Mouse (Mus musculus) liver, postnatal 0 days (tissue): Measurements from ENCODE around the gene Akt2. TPM values are rescaled to one million over a fixed set of nuclear protein-coding genes. Genes with fewer than 3 reads are reported as not detected.
"Not testable (repeated sequence)": the region's sequence is repeated elsewhere in the genome, so short reads cannot be mapped to it uniquely, and the experiment has no call there.

Experiments
- ATAC-seq: fragments of 200-750 bp; cut with Nextera tagmentation; 2 replicates; pipeline ENCODE4 v1.8.0; 2017; ENCODE audit warnings: mild to moderate bottlenecking, moderate library complexity
- DNase-seq: peaks from one replicate; pipeline ENCODE4 v3.0.0-alpha.2; 2016
- H3K27ac ChIP-seq: fragments of 300-500 bp; sonication (generic); 2 replicates; pipeline ENCODE4 v1.5.1; 2014; ENCODE audit warnings: antibody characterized with exemption, moderate library complexity, mild to moderate bottlenecking, low read depth
- H3K27me3 ChIP-seq: fragments of 300-500 bp; sonication (generic); 2 replicates; pipeline ENCODE4 v1.6.1; 2014; ENCODE audit warnings: low read length, control low read depth, mixed read lengths; ENCODE audit not compliant: insufficient read depth
- H3K36me3 ChIP-seq: fragments of 300-500 bp; sonication (generic); replicated peaks from 2 replicates; pipeline ENCODE4 v1.6.1; 2014; ENCODE audit warnings: mild to moderate bottlenecking, control low read depth, low read length, moderate library complexity, mixed read lengths; ENCODE audit not compliant: insufficient read depth
- H3K4me1 ChIP-seq: fragments of 300-500 bp; sonication (generic); 2 replicates; pipeline ENCODE4 v1.6.1; 2014; ENCODE audit warnings: antibody characterized with exemption, mild to moderate bottlenecking, control low read depth; ENCODE audit not compliant: insufficient read depth
- H3K4me2 ChIP-seq: fragments of 300-500 bp; sonication (generic); 2 replicates; pipeline ENCODE4 v1.6.1; 2014; ENCODE audit warnings: low read depth, mild to moderate bottlenecking, low read length, moderate library complexity, mixed read lengths
- H3K4me3 ChIP-seq: fragments of 300-500 bp; sonication (generic); 2 replicates; pipeline ENCODE4 v1.5.1; 2014; ENCODE audit warnings: low read depth, low read length
- H3K9ac ChIP-seq: fragments of 300-500 bp; sonication (generic); replicated peaks from 2 replicates; pipeline ENCODE4 v1.6.1; 2014; ENCODE audit warnings: mild to moderate bottlenecking, moderate library complexity
- H3K9me3 ChIP-seq: fragments of 300-500 bp; sonication (generic); 2 replicates; pipeline ENCODE4 v1.6.1; 2016; ENCODE audit warnings: mild to moderate bottlenecking, control low read depth, low read length, mixed read lengths
- CTCF ChIP-seq: sonication (generic); IDR thresholded peaks from 2 replicates; pipeline ENCODE4 v1.5.1; 2016; ENCODE audit warnings: antibody characterized with exemption, low read depth
- EP300 ChIP-seq: IDR thresholded peaks from 2 replicates; pipeline ENCODE4 v1.6.1; 2016; ENCODE audit warnings: antibody characterized with exemption, low read depth, mild to moderate bottlenecking
- WGBS: fragments of 180-500 bp; shearing (Covaris S2); extraction: QIAGEN DNeasy Blood & Tissue Kit; methylation state at CpG from one replicate; pipeline ENCODE4 v1.1.7; 2014; ENCODE audit not compliant: insufficient replicate concordance; 5-methylcytosine and 5-hydroxymethylcytosine counted together
- polyA plus RNA-seq: library from polyadenylated mRNA; unstranded; fragments of >200 nt; fragmentation: Nextera tagmentation; extraction: Ambion mirVana; gene quantifications from 2 replicates; pipeline ENCODE4 v1.2.1, GENCODE M21; 2015

Akt2 gene
- polyA plus RNA-seq, 1 experiment from 2014 or later, result 25.5 TPM

DNA sequence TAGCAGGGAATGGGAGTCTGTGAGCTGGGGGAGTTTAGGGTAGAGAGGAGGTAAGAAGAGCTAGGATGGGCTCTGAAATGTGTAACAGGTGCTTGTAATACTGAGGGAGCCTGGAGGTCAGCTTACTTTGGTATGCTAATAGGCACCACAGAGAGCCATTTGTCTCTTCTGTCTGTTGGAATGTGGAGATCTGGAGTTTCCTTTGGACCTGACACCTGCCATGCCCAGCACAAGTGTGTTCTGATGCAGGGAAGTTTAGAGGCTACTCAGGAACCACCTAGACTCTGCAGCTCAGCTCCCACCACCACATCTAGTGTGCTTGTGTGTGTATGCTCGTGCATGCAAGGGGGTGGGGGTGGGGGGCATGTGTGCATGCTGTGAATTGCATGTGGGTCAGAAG, 30.9 kb downstream of the Akt2 start:
- no peak for TF ChIP-seq EP300
- no peak for TF ChIP-seq CTCF
- Histone ChIP-seq H3K4me3 (no peak overlapping the region), H3K36me3 (peaks cover 66% of the 10 kb centered on the region), H3K27ac (no peak overlapping the region), H3K9ac (no peak overlapping the region), H3K4me2 (no peak overlapping the region), H3K4me1 (no peaks in the 10 kb centered on the region), H3K27me3 (no peaks in the 10 kb centered on the region), H3K9me3 (no peaks in the 10 kb centered on the region)
- WGBS, result 71% methylated on average over 1 of the region's 1 CpGs
- DNase-seq, result no peak
- no peak for ATAC-seq

GRCm38 (mm10) chr7:27624967-27625366, 33.6 kb downstream of the Akt2 start:
- Histone ChIP-seq H3K36me3 (peaks cover 63% of the 10 kb centered on the region), H3K27me3 (no peaks in the 10 kb centered on the region), H3K4me2 (no peak overlapping the region), H3K9me3 (no peaks in the 10 kb centered on the region), H3K4me3 (no peak overlapping the region), H3K9ac (no peak overlapping the region), H3K27ac (no peak overlapping the region), H3K4me1 (no peaks in the 10 kb centered on the region)
- TF ChIP-seq EP300 (no peak), CTCF (no peak)
- DNase-seq (no peak), ATAC-seq (no peak)

- no peak for TF ChIP-seq EP300
- TF ChIP-seq CTCF, result no peak
- no peak for DNase-seq
- Histone ChIP-seq H3K9ac (no peak overlapping the region), H3K36me3 (peaks cover 64% of the 10 kb centered on the region), H3K27me3 (no peaks in the 10 kb centered on the region), H3K4me3 (no peak overlapping the region), H3K9me3 (no peaks in the 10 kb centered on the region), H3K4me1 (no peaks in the 10 kb centered on the region), H3K27ac (no peak overlapping the region), H3K4me2 (no peak overlapping the region)
- WGBS, result 84% methylated on average over 7 of the region's 7 CpGs
- no peak for ATAC-seq
Measured at GRCm38 (mm10) chr7:27627707-27628106, 36.4 kb downstream of the Akt2 start.

GRCm38 (mm10) chr7:27628190-27628589, 36.8 kb downstream of the Akt2 start:
- Histone ChIP-seq H3K9me3 (no peaks in the 10 kb centered on the region), H3K4me1 (no peaks in the 10 kb centered on the region), H3K27ac (no peak overlapping the region), H3K9ac (no peak overlapping the region), H3K36me3 (peaks cover 68% of the 10 kb centered on the region), H3K4me3 (no peak overlapping the region), H3K27me3 (no peaks in the 10 kb centered on the region), H3K4me2 (no peak overlapping the region)
- 95% methylated on average over 6 of the region's 6 CpGs for WGBS
- ATAC-seq, result no peak
- DNase-seq, result no peak
- TF ChIP-seq CTCF, result no peak
- no peak for TF ChIP-seq EP300

GRCm38 (mm10) chr7:27628816-27629215, 37.5 kb downstream of the Akt2 start:
- H3K4me2 ChIP-seq, H3K27ac ChIP-seq, H3K9ac ChIP-seq, H3K9me3 ChIP-seq, DNase-seq, H3K27me3 ChIP-seq, H3K4me1 ChIP-seq, H3K4me3 ChIP-seq, ATAC-seq: not testable (repeated sequence)
- WGBS, result 84% methylated on average over 7 of the region's 7 CpGs
- H3K36me3 ChIP-seq, result peaks cover 70% of the 10 kb centered on the region

DNA sequence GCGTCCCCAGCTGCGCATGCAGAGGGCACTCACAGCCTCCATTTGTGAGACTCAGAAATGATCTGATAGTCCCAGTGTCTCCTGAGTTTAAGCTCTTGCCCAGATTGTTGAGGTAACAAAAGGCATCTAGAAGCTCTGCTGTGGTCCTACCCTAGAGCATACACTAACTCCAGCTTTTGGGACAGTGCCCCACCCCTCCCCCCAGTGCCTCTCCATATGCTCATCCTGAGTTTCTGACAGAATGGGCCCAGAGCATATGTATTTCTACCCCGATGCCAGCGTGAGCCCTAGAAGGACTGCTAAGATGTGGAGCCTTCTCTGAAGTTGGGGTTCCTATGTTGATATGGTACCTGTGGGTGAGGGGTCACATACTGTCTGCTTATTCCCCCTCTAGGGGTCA, 40.1 kb downstream of the Akt2 start:
- Histone ChIP-seq H3K27me3 (no peaks in the 10 kb centered on the region), H3K9me3 (no peaks in the 10 kb centered on the region), H3K36me3 (peaks cover 67% of the 10 kb centered on the region), H3K4me2 (no peak overlapping the region), H3K9ac (no peak overlapping the region), H3K4me1 (no peaks in the 10 kb centered on the region), H3K27ac (no peak overlapping the region), H3K4me3 (no peak overlapping the region)
- TF ChIP-seq EP300, result no peak
- no peak for TF ChIP-seq CTCF
- ATAC-seq (no peak), DNase-seq (no peak)
- WGBS, result 90% methylated on average over 4 of the region's 4 CpGs

GRCm38 (mm10) chr7:27633166-27633565, 41.8 kb downstream of the Akt2 start:
- no peak overlapping the region for H3K4me2 ChIP-seq
- H3K4me1 ChIP-seq, result no peaks in the 10 kb centered on the region
- TF ChIP-seq CTCF, result no peak
- no peak for TF ChIP-seq EP300
- no peaks in the 10 kb centered on the region for H3K9me3 ChIP-seq
- ATAC-seq (no peak), DNase-seq (no peak)
- H3K27ac ChIP-seq, result no peak overlapping the region
- peaks cover 60% of the 10 kb centered on the region for H3K36me3 ChIP-seq
- WGBS, result 83% methylated on average over 6 of the region's 6 CpGs
- H3K27me3 ChIP-seq, result no peaks in the 10 kb centered on the region
- H3K9ac ChIP-seq, result no peak overlapping the region
- H3K4me3 ChIP-seq, result no peak overlapping the region
